Mouse (Mus musculus): ENCODE measurements around the gene Tnrc6a.
A peak's percentile ranks its signal among the peaks of the same experiment; 100 is the strongest.

GRCm38 (mm10) chr7:123205261-123205660, 81.6 kb downstream of the Tnrc6a start:
- TF ChIP-seq CTCF (IDR thresholded peaks at IDR 0.05; ENCODE audit: borderline replicate concordance, extremely low read depth, insufficient read depth, insufficient read length) (peak; percentile 66), POLR2A (IDR thresholded peaks at IDR 0.05; ENCODE audit: borderline replicate concordance, extremely low read depth, insufficient read depth, insufficient read length, poor library complexity, severe bottlenecking) (no peak)

Measured in brain, embryonic 14.5 days (tissue).